30 mouse cellular contexts compared by ENCODE assay signal in the genomic region with DNA sequence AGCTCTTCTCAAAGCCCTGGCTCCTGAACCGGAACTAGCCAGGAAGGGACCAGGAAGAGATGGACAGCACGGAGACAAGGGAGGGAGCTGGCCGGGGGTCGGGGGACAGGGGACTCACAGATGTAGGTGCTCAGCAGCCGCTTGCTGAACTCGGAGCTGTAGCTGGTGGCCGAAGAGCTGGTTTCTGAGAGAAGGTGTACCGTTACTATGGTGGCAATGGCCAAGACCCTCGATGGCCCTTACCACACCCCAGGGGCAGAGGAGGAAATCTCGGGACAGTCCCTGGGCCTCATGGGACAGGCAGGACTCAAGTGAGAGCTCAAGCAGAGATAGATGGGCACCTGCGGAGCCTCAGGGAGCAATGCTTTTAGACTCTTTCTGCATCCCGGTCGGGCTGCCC. TPM values are rescaled to one million over a fixed set of nuclear protein-coding genes. Genes with fewer than 3 reads are reported as not detected.
"Had no signal": no experiment of that assay in that cellular context is flagged by ENCODE, and none has a peak within 500 bp of the region (broad histone marks: within the 10 kb centered on the region; RNA-seq: fewer than 3 reads in every experiment).

No protein-coding gene starts in this region.

- H3K4me1 ChIP-seq: embryonic facial prominence, embryonic 10.5 days; embryonic facial prominence, embryonic 12.5 days; embryonic facial prominence, embryonic 13.5 days; forebrain, embryonic 10.5 days; forebrain, embryonic 12.5 days; forebrain, embryonic 13.5 days; forebrain, embryonic 15.5 days had no signal

- H3K27ac ChIP-seq: embryonic facial prominence, embryonic 10.5 days; embryonic facial prominence, embryonic 12.5 days; embryonic facial prominence, embryonic 13.5 days; embryonic facial prominence, embryonic 15.5 days; forebrain, embryonic 10.5 days; forebrain, embryonic 12.5 days; forebrain, embryonic 13.5 days; forebrain, embryonic 15.5 days; gastrocnemius, adult 2 months; heart, adult 2 months had no signal

- DNase-seq: cerebellum, adult 2 months; cerebellum, adult 8-10 months; cerebellum, adult 9-10 months; cerebellum, adult 9-11 months; cerebellum, postnatal 10 days; cerebellum, postnatal 14 days; cerebellum, postnatal 25 days; cerebellum, postnatal 36 days; embryo, embryonic 11 days; forebrain, postnatal 0 days; gastrocnemius, adult 2 months; gastrocnemius, postnatal 10 days; gastrocnemius, postnatal 14 days; gastrocnemius, postnatal 25 days; heart, adult 18-20 months; heart, adult 2 months had no signal

- H3K4me3 ChIP-seq: embryonic facial prominence, embryonic 10.5 days; embryonic facial prominence, embryonic 12.5 days; embryonic facial prominence, embryonic 13.5 days; embryonic facial prominence, embryonic 15.5 days; erythroblast, embryonic 14.5 days; forebrain, embryonic 10.5 days; forebrain, embryonic 12.5 days; forebrain, embryonic 13.5 days; forebrain, embryonic 15.5 days; gastrocnemius, adult 2 months; heart, adult 2 months had no signal

- H3K9me3 ChIP-seq: embryonic facial prominence, embryonic 10.5 days; embryonic facial prominence, embryonic 12.5 days; embryonic facial prominence, embryonic 13.5 days; embryonic facial prominence, embryonic 15.5 days; forebrain, embryonic 10.5 days; forebrain, embryonic 12.5 days; forebrain, embryonic 13.5 days; forebrain, embryonic 15.5 days had no signal

- H3K9ac ChIP-seq: embryonic facial prominence, embryonic 12.5 days; embryonic facial prominence, embryonic 13.5 days; embryonic facial prominence, embryonic 15.5 days; forebrain, embryonic 12.5 days; forebrain, embryonic 13.5 days; forebrain, embryonic 15.5 days; forebrain, postnatal 0 days had no signal

- H3K27me3 ChIP-seq: embryonic facial prominence, embryonic 12.5 days; embryonic facial prominence, embryonic 13.5 days; embryonic facial prominence, embryonic 15.5 days; forebrain, embryonic 12.5 days; forebrain, embryonic 13.5 days; forebrain, embryonic 15.5 days had no signal

- H3K4me2 ChIP-seq: embryonic facial prominence, embryonic 12.5 days; embryonic facial prominence, embryonic 13.5 days; embryonic facial prominence, embryonic 15.5 days; forebrain, embryonic 12.5 days; forebrain, embryonic 13.5 days; forebrain, embryonic 15.5 days had no signal

- ATAC-seq: forebrain, embryonic 13.5 days; forebrain, embryonic 14.5 days; forebrain, embryonic 15.5 days; forebrain, embryonic 16.5 days; forebrain, postnatal 0 days had no signal

RNA-seq across cellular contexts. Expression of a gene that starts 11.7 kb away (rescaled TPM):
- polyA plus RNA-seq: cortical plate, adult 2 months; erythroblast, embryonic 14.5 days; forebrain, embryonic 11.5 days; forebrain, embryonic 15.5 days; frontal cortex, adult 2 months had no signal
